Mouse (Mus musculus): ENCODE measurements around the gene Tmprss7.
A peak's percentile ranks its signal among the peaks of the same experiment; 100 is the strongest.

Tmprss7 gene

GRCm38 (mm10) chr16:45625342-45625741, 68.1 kb downstream of the Tmprss7 start:
- no peak for DNase-seq

DNA sequence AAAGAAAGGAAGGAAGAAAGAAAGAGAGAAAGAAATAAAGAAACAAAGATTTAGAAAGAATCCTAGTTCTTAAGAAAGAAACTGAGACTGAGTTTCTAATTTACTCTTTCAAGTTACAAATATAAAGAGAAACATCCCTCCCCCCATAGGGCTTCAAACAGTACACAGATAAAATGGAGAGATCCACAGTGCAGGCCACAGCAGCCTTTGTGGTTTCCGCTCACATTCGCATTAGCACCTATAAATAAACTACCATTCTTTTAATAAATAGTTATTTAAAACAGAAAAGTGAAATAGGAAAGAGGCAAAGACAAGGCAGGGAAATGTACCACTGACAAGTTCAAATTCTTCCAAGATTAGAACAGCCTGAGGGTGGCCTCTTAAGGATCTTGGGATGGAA, 68.7 kb downstream of the Tmprss7 start:
- no peak for DNase-seq

DNA sequence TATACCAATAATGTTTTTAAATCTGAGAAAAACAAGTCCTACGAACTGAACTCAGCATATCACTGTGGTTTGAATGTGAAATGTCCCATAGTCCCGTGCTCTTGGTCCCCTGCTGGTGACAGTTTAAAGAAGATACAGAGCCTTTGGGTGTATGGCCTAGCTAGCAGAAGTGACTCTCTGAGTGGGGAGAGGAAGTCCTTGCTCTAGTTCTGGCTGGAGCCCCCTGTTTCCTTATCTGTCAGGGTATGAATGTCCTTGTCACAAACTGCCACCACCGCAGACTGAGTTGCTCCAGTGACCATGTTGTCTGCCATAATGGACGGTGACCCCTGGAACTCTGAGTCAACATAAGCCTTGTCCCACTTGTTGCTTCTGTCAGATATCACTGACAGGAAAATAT, 70.2 kb downstream of the Tmprss7 start:
- no peak for DNase-seq

DNA sequence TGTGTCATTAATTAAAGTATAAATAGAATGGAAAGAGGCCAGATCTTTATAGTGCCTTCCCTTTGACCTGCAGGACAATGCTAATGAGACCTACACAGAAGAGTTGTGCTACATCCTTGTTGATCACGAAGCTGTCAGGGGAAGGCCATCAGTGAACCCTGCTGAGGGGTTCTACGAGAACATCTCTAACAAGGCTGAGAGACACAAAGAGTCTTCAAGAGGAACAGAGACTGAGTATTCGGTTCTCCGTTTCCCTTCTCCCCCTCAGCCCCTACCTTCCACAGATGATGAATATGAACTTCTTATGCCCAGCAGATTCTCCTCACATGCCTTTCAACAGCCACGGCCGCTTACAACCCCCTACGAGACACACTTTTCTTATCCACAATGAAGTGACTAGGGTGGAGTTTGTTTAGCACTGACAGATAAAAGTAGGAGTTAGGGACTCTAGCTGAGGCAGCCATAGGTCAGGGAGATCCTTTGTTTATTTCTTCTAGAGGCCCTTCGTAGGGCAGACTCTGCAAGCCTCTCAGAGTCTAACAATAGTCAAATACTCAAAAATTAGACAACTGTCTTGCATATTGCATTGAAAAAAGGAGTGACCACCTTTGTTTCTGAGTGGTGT, 73.6 kb downstream of the Tmprss7 start:
- no peak for DNase-seq

DNA sequence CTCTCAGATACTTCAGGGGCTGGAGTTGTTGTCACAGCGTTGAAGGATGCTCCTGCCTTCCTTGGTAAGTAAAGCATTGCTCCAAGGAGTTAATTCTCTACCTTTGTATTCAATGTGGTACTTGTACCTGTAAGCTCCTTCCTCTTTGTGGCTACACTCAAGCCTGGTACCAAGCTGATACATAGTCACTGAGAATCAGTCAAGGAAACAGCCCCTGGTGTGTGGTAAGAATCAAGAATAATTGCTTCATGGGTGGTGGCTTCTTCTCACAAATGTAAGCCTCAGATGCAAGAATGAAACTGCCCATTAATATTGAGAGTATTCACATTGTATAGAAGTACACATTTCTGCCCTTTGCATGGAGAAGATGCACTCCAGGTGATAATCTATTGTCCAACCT, 77.5 kb downstream of the Tmprss7 start:
- no peak for DNase-seq

- DNase-seq: no peak
Measured at GRCm38 (mm10) chr16:45613247-45613646, 80.2 kb downstream of the Tmprss7 start.

- no peak for DNase-seq
Measured at GRCm38 (mm10) chr16:45610267-45610666, 83.2 kb downstream of the Tmprss7 start, which contains the start of gene Gcsam. Gcsam (plus strand) TSS chr16:45610380.

DNA sequence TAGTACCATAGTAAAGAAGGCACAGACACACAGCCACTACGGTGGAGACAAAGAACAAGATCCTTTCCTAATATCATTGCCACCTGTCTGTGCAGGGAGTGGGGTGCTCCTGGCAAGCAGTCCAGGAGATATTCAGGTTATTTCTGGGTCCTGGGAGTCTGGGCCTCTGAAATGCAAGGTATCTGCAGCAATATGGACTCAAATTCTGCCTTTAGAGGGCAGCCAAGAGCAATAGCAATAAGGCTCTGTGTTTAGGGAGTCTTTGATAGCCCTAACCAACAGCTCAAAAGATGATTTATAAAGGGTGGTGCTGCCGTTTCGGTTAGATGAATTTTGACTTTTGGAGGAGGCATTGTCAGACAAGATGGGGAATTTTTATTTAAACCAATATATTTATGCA, 84.2 kb downstream of the Tmprss7 start:
- DNase-seq: peak in 1 of 2 experiments; percentile 24

- DNase-seq: peak; percentile 8 to 35
Measured at GRCm38 (mm10) chr16:45608481-45608954, 84.9 kb downstream of the Tmprss7 start.

All from lung, adult 18-20 months (tissue).